Mouse (Mus musculus): ENCODE data around the gene Aqp1. TPM values are rescaled to one million over a fixed set of nuclear protein-coding genes. Genes with fewer than 3 reads are reported as not detected.

Gene Aqp1
- polyA plus RNA-seq (2012; rRNA removed): 130 and 135 TPM in 2 replicates

GRCm38 (mm10) chr6:55335989-55336514, at the start of gene Aqp1:
Gene Aqp1, plus strand, starts transcription at chr6:55336432.

GRCm38 (mm10) chr6:55376076-55376475, 39.8 kb downstream of the Aqp1 start, which contains the start of gene Ghrhr:
Gene Ghrhr, plus strand, starts transcription at chr6:55376295.

Other genes starting within 250 kb of the Aqp1 start
- 0.44 and 1.4 TPM in 2 replicates for gene Crhr2, start 203.4 kb upstream of the Aqp1 start, polyA plus RNA-seq (2012; rRNA removed)
- gene Inmt, start 161.4 kb upstream of the Aqp1 start, polyA plus RNA-seq (2012; rRNA removed): 1.4 and 3.4 TPM in 2 replicates
- 2.5 and 3.2 TPM in 2 replicates for gene Mindy4, start 133.0 kb upstream of the Aqp1 start, polyA plus RNA-seq (2012; rRNA removed)
- gene Ghrhr, start 39.9 kb downstream of the Aqp1 start, polyA plus RNA-seq (2012; rRNA removed): 0.31 and 0.32 TPM in 2 replicates
- 6.6 and 7.1 TPM in 2 replicates for gene Adcyap1r1, start 115.5 kb downstream of the Aqp1 start, polyA plus RNA-seq (2012; rRNA removed)

All from colon, adult 2 months (tissue).